Mouse (Mus musculus) cerebellum, postnatal 4 days (tissue): ENCODE data around the gene Tbxa2r.

Experiments used
- DNase-seq, 2 experiments: peaks; one replicate each; pipeline ENCODE4 v3.0.0; 2022; ENCODE audit warnings: low spot score in 2 of 2, mixed read lengths in 1 of 2

Gene Tbxa2r

GRCm38 (mm10) chr10:81344421-81345161 is 16.1 kb downstream of the Tbxa2r start:
- no peak for DNase-seq

GRCm38 (mm10) chr10:81345162-81345534 is 16.6 kb downstream of the Tbxa2r start:
- DNase-seq, result no peak

GRCm38 (mm10) chr10:81346453-81347067 is 18.0 kb downstream of the Tbxa2r start:
- peak in 1 of 2 experiments; percentile 54 for DNase-seq

GRCm38 (mm10) chr10:81349146-81349545 is 20.6 kb downstream of the Tbxa2r start:
- no peak for DNase-seq

GRCm38 (mm10) chr10:81349961-81350350 is 21.4 kb downstream of the Tbxa2r start:
- no peak for DNase-seq

- peak; percentile 99 for DNase-seq
Measured at GRCm38 (mm10) chr10:81350351-81351063, 22.0 kb downstream of the Tbxa2r start, which contains the start of gene Hmg20b. TSS of gene Hmg20b (minus strand) at chr10:81350480.

GRCm38 (mm10) chr10:81351678-81352291 is 23.3 kb downstream of the Tbxa2r start:
- DNase-seq, result no peak

GRCm38 (mm10) chr10:81354738-81355477 is 26.4 kb downstream of the Tbxa2r start:
- no peak for DNase-seq

GRCm38 (mm10) chr10:81355533-81355932 is 27.0 kb downstream of the Tbxa2r start:
- DNase-seq, result no peak

- DNase-seq, result no peak
Measured at GRCm38 (mm10) chr10:81356352-81356990, 27.9 kb downstream of the Tbxa2r start.

- peak; percentile 83 to 93 for DNase-seq
Measured at GRCm38 (mm10) chr10:81356991-81357844, 28.7 kb downstream of the Tbxa2r start, which contains the start of gene Mfsd12. TSS of gene Mfsd12 (plus strand) at chr10:81357491.

- DNase-seq, result no peak
Measured at GRCm38 (mm10) chr10:81358209-81358608, 29.7 kb downstream of the Tbxa2r start.

- DNase-seq, result no peak
Measured at GRCm38 (mm10) chr10:81358841-81359240, 30.3 kb downstream of the Tbxa2r start.

GRCm38 (mm10) chr10:81360721-81361120 is 32.2 kb downstream of the Tbxa2r start:
- no peak for DNase-seq

- no peak for DNase-seq
Measured at GRCm38 (mm10) chr10:81362336-81362949, 33.9 kb downstream of the Tbxa2r start.

- DNase-seq, result no peak
Measured at GRCm38 (mm10) chr10:81363436-81364346, 35.2 kb downstream of the Tbxa2r start.

- no peak for DNase-seq
Measured at GRCm38 (mm10) chr10:81364666-81365065, 36.1 kb downstream of the Tbxa2r start.

GRCm38 (mm10) chr10:81365073-81365472 is 36.5 kb downstream of the Tbxa2r start:
- DNase-seq, result no peak
